10 mouse cellular contexts compared by ENCODE assay signal in genomic region chr5:146368971-146369370, GRCm38 (mm10). TPM values are rescaled to one million over a fixed set of nuclear protein-coding genes. Genes with fewer than 3 reads are reported as not detected.
"Had no signal": no experiment of that assay in that cellular context is flagged by ENCODE, and none has a peak within 500 bp of the region (broad histone marks: within the 10 kb centered on the region; RNA-seq: fewer than 3 reads in every experiment).

No protein-coding gene starts in this region.

- DNase-seq: liver, postnatal 0 days; lung, adult 2 months; lung, postnatal 14 days; lung, postnatal 36 days; thymus, adult 2 months; thymus, postnatal 25 days; thymus, postnatal 4 days had no signal

RNA-seq across cellular contexts. Expression of gene Wasf3, which starts 15.8 kb away (rescaled TPM):
- total RNA-seq: megakaryocyte progenitor cell, adult 5-6 weeks; monocyte, adult 5-6 weeks; neutrophil, adult 5-6 weeks had no signal
